Mouse (Mus musculus) hindbrain, embryonic 16.5 days (tissue): ENCODE results near the gene 4930590J08Rik. TPM values are rescaled to one million over a fixed set of nuclear protein-coding genes. Genes with fewer than 3 reads are reported as not detected.

Source experiments
- ATAC-seq: fragments of 200-750 bp; cut with Nextera tagmentation; 2 replicates; pipeline ENCODE4 v1.8.0; 2017; ENCODE audit warnings: moderate TSS enrichment, moderate library complexity
- H3K27ac ChIP-seq: fragments of 300-500 bp; sonication (generic); 2 replicates; pipeline ENCODE4 v1.5.1; 2014; ENCODE audit warnings: low read depth, mild to moderate bottlenecking, control low read depth, low read length, moderate library complexity
- H3K27me3 ChIP-seq: fragments of 300-500 bp; sonication (generic); replicated peaks from 2 replicates; pipeline ENCODE4 v1.6.1; 2014; ENCODE audit warnings: low read length; ENCODE audit not compliant: control insufficient read depth, insufficient read depth
- H3K36me3 ChIP-seq: fragments of 300-500 bp; sonication (generic); 2 replicates; pipeline ENCODE4 v1.6.1; 2014; ENCODE audit warnings: mild to moderate bottlenecking, low read length, moderate library complexity, mixed read lengths; ENCODE audit not compliant: control insufficient read depth, insufficient read depth
- H3K4me1 ChIP-seq: fragments of 300-500 bp; sonication (generic); 2 replicates; pipeline ENCODE4 v1.6.1; 2014; ENCODE audit warnings: low read depth, low read length; ENCODE audit not compliant: control insufficient read depth, insufficient read depth
- H3K4me2 ChIP-seq: fragments of 300-500 bp; sonication (generic); 2 replicates; pipeline ENCODE4 v1.6.1; 2014; ENCODE audit warnings: mild to moderate bottlenecking, low read length, control low read depth, moderate library complexity
- H3K4me3 ChIP-seq: fragments of 300-500 bp; sonication (generic); 2 replicates; pipeline ENCODE4 v1.5.1; 2014; ENCODE audit warnings: mild to moderate bottlenecking, low read length, control low read depth, moderate library complexity
- H3K9ac ChIP-seq: fragments of 300-500 bp; sonication (generic); 2 replicates; pipeline ENCODE4 v1.6.1; 2014; ENCODE audit warnings: low read depth, mild to moderate bottlenecking, control low read depth, low read length, moderate library complexity
- H3K9me3 ChIP-seq: fragments of 300-500 bp; sonication (generic); 2 replicates; pipeline ENCODE4 v1.6.1; 2014; ENCODE audit warnings: mild to moderate bottlenecking, low read length, moderate library complexity; ENCODE audit not compliant: control insufficient read depth
- WGBS: fragments of 180-500 bp; shearing (Covaris S2); extraction: QIAGEN DNeasy Blood & Tissue Kit; methylation state at CpG from one replicate; pipeline ENCODE4 v1.1.7; 2014; 5-methylcytosine and 5-hydroxymethylcytosine counted together
- polyA plus RNA-seq: library from polyadenylated mRNA; unstranded; fragments of >200 nt; fragmentation: Nextera tagmentation; extraction: Ambion mirVana; gene quantifications from 2 replicates; pipeline ENCODE4 v1.2.1, GENCODE M21; 2015

4930590J08Rik gene
- polyA plus RNA-seq, 1 experiment from 2014 or later, result 1.1 TPM

DNA sequence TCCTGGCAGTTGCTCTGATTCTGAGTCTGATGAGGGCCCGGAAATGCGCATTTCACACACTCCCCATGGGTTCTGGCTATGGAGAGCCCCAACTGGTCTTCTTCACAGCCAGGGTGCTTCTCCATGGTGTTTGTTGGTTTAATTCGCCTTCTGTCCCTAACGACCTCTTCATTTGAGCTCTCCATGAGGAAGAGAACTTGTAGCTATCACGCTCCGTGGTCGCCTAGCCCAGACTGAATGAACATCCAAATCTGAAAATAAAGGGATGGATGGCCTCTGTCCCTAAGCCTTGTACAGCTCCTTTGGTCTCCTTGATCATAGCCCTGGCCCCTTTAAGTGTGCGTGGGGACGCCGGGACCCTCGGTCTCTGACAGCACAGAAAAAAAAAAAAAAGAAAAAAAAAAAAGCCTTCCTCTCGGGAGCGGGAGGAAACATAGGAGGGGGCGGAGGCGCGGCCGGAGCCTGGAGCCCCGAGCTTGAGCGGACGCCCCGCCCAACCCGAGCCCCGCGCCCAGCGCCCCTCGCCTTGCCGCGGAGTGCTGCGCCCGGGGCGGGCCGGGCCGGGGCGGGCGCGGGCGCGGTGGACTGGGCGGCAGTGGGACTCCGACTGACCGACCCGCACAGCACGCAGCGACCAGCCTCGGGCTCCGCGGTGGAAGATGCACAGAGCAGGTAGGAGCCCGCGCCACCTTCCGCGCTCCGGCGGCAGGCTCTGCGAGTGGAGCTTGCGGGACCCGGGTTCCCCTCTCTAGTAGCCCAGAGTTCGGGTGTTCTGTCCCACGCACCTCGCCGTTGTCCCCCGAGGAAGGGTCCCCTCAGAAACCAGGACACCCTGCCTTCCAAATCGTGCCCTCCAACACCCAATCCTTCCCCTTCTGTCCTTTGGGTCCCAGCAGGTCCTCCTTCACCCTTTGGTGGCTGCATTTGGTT is 76.0 kb downstream of the 4930590J08Rik start, which contains the start of gene Fgd5:
Gene Fgd5, plus strand, starts transcription at position 508 of the 930 bp plus-strand sequence.
- H3K27ac ChIP-seq, result peak within 1 kb of the TSS; percentile 47; the same call in 1 of the 2 replicates
- ATAC-seq, result peak; percentile 63
- H3K4me2 ChIP-seq, result peak within 1 kb of the TSS; percentile 99
- peak within 1 kb of the TSS; percentile 78 for H3K9ac ChIP-seq
- under 1% methylated on average over 34 of the region's 62 CpGs for WGBS
- H3K4me1 ChIP-seq, result peaks cover 15% of the 10 kb centered on the region
- H3K4me3 ChIP-seq, result peak within 1 kb of the TSS; percentile 69
- H3K9me3 ChIP-seq, result no peaks in the 10 kb centered on the region
- H3K27me3 ChIP-seq, result no peaks in the 10 kb centered on the region
- H3K36me3 ChIP-seq, result no peaks in the 10 kb centered on the region

DNA sequence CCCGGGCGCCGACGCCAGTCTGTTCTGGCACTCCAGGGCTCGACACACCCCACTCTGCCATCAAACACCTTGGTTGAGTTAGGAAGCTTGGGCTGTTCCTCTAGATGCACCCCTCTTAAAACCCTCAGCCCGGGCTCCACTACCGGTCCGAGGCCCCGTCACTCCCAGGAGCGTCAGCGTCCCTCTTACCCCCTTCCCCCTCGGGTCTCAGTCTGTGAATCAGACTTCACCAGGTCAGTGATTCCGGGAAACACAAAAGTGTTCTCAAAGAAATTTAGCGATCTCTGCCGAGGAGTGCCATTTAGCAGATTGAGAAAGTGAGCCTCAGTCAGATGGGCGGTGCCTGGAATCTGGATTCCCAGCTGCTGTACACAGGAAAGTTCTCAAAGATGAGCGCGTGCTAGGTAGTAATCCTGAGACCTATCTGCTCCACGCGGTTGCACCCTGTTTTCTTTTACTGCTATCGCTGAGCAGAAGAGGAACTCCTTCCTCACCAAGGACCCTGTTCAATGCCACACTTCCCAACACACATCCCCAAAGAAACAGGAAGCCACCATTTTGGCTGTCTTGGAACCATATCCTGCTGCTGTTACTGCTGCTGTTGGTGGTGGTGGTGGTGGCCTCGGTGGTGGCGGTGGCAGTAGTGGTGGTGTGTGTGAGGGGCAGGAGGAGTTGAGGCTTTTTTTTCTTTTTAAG is 76.8 kb downstream of the 4930590J08Rik start:
- 11% methylated on average over 23 of the region's 23 CpGs for WGBS
- peak overlapping the region; percentile 47; the same call in 1 of the 2 replicates for H3K27ac ChIP-seq
- H3K9me3 ChIP-seq, result no peaks in the 10 kb centered on the region
- H3K4me1 ChIP-seq, result peaks cover 15% of the 10 kb centered on the region
- peak overlapping the region; percentile 78 for H3K9ac ChIP-seq
- peak overlapping the region; percentile 69 for H3K4me3 ChIP-seq
- peak; percentile 35; the same call in 1 of the 2 replicates for ATAC-seq
- H3K36me3 ChIP-seq, result no peaks in the 10 kb centered on the region
- H3K4me2 ChIP-seq, result peak overlapping the region; percentile 99
- no peaks in the 10 kb centered on the region for H3K27me3 ChIP-seq

DNA sequence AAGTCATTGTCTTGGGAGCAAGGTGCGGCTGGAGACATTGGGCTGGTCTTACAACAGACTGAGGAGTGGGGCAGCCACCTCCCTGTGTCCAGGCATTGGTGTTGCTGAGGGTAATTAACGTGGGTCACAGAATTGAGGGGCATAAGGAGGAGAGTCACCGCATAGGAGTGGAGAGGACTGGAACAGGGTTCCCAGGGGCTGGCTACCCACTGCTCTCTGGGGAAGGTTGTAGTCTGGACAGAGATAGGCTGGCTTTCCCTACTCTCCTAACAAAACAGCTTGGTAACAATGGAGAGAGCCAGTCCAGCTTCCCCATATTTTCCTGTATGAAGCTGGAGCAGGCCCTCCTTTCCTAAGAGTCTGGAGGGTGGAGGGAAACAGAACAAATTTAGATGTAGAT is 77.4 kb downstream of the 4930590J08Rik start:
- Histone ChIP-seq H3K4me3 (peak overlapping the region; percentile 69), H3K4me1 (peaks cover 15% of the 10 kb centered on the region), H3K4me2 (peak overlapping the region; percentile 99), H3K36me3 (no peaks in the 10 kb centered on the region), H3K27ac (peak overlapping the region; percentile 12; the same call in 1 of the 2 replicates), H3K9ac (no peak overlapping the region), H3K27me3 (no peaks in the 10 kb centered on the region), H3K9me3 (no peaks in the 10 kb centered on the region)
- ATAC-seq, result no peak
- 66% methylated on average over 3 of the region's 3 CpGs for WGBS

DNA sequence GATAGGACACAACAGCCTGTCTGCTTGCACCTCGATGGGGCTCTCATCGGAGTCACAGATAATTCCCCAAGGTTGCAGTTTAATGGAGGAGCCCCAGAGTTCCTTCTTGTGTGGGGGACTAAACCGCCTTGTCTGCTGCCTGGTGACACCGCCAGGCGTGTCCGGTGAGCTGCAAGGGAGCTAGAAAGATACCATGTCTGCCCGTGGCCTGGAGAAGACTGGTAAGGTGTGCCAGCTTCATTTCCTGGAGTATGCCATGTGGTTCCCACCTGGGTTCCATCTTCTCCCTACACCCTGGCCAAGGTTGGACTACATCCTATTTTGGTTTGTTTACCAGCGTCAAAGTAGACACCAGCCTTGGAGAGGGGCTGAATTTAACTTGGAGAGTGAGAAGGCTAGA is 87.5 kb downstream of the 4930590J08Rik start:
- H3K27me3 ChIP-seq, result no peaks in the 10 kb centered on the region
- H3K4me1 ChIP-seq, result no peaks in the 10 kb centered on the region
- no peaks in the 10 kb centered on the region for H3K9me3 ChIP-seq
- H3K4me3 ChIP-seq, result no peak overlapping the region
- no peak overlapping the region for H3K27ac ChIP-seq
- H3K36me3 ChIP-seq, result no peaks in the 10 kb centered on the region
- no peak overlapping the region for H3K9ac ChIP-seq
- no peak overlapping the region for H3K4me2 ChIP-seq
- ATAC-seq, result no peak
- WGBS, result 89% methylated on average over 8 of the region's 8 CpGs

- Histone ChIP-seq H3K36me3 (no peaks in the 10 kb centered on the region), H3K27me3 (no peaks in the 10 kb centered on the region), H3K4me2 (no peak overlapping the region), H3K4me1 (0 out of 2 replicates have a peak, but pooled peaks cover 5% of the 10 kb centered on the region), H3K9me3 (no peaks in the 10 kb centered on the region), H3K9ac (no peak overlapping the region), H3K27ac (no peak overlapping the region), H3K4me3 (no peak overlapping the region)
- WGBS, result 78% methylated on average over 2 of the region's 2 CpGs
- ATAC-seq, result no peak
Measured at GRCm38 (mm10) chr6:91992823-91993222, 90.2 kb downstream of the 4930590J08Rik start.

DNA sequence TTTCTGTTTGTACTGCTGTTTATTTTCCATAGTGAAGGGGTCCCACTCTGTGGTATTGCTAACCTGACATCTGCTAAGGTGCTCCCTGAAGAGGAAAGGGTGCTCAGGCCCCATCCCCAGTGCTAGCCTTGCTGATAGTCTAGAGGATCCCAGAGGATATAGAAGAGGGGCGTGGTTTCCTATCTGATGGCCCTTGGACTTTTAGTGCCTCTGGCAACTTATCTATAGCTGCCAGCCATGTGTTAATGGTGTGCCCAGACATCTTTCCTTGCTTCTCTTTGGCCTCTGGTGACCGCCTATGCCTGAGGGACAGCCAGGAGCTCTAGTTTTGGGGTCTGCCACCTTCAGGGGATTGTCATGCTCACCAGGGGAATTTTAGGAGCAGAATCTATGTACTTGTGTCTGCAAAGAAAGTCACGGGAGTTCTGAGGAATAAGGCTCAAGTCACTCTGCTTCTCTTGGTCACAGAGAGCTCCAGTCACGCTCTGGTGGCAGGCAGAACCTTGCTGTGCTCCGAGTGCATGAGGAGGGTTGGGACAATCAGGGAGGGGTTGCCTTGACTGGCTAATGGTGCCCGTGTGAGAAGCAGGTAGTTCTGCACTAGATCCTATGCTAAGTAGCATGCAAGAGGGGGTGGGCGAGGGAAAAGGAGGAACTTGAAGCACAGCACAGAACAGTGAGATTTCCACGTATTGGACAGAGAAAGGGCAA is 91.3 kb downstream of the 4930590J08Rik start:
- no peaks in the 10 kb centered on the region for H3K27me3 ChIP-seq
- H3K4me3 ChIP-seq, result no peak overlapping the region
- H3K36me3 ChIP-seq, result no peaks in the 10 kb centered on the region
- no peak overlapping the region for H3K9ac ChIP-seq
- H3K4me1 ChIP-seq, result 0 out of 2 replicates have a peak, but pooled peaks cover 5% of the 10 kb centered on the region
- H3K9me3 ChIP-seq, result no peaks in the 10 kb centered on the region
- H3K27ac ChIP-seq, result no peak overlapping the region
- no peak overlapping the region for H3K4me2 ChIP-seq
- 70% methylated on average over 8 of the region's 8 CpGs for WGBS
- ATAC-seq, result no peak

DNA sequence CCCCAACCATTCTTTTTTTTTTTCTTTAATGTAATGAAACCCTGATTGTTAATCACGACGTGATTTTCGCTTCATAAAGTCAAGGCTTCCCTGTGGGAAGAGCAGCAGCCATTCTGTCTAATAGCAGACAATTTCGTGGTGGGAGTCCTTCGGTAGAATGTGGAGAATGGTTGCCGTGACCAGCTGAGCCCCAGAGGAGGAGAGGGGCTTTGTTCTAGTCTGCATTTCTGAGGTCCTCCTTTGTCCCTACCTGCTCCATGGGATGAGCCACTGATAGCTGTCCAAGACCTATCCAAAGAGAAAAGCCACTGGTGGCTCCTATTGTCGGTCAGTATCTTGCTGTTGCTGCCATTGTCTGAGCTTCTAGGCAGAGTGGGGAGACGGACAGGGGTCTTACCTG is 93.5 kb downstream of the 4930590J08Rik start:
- peak overlapping the region; percentile 44; the same call in 1 of the 2 replicates for H3K9ac ChIP-seq
- peak overlapping the region; percentile 17; the same call in 1 of the 2 replicates for H3K4me3 ChIP-seq

More for the DNA sequence above, 93.5 kb downstream of the 4930590J08Rik start:
- Histone ChIP-seq H3K36me3 (no peaks in the 10 kb centered on the region), H3K27me3 (no peaks in the 10 kb centered on the region), H3K27ac (peak overlapping the region; percentile 66), H3K4me2 (peak overlapping the region; percentile 22), H3K4me1 (0 out of 2 replicates have a peak, but pooled peaks cover 5% of the 10 kb centered on the region), H3K9me3 (no peaks in the 10 kb centered on the region)
- ATAC-seq, result no peak; the same call in 1 of the 2 replicates
- 34% methylated on average over 8 of the region's 8 CpGs for WGBS
